Mouse (Mus musculus) midbrain, postnatal 0 days (tissue): ENCODE data around the gene Hnrnpab. TPM values are rescaled to one million over a fixed set of nuclear protein-coding genes. Genes with fewer than 3 reads are reported as not detected.

Experiments
- ATAC-seq: fragments of 200-750 bp; cut with Nextera tagmentation; 2 replicates; pipeline ENCODE4 v1.8.0; 2017; ENCODE audit warnings: moderate number of reproducible peaks, mild to moderate bottlenecking, moderate TSS enrichment, moderate library complexity; ENCODE audit not compliant: low FRiP score
- DNase-seq: peaks from one replicate; pipeline ENCODE4 v3.0.0-alpha.2; 2015; ENCODE audit warnings: low spot score
- H3K27ac ChIP-seq: fragments of 300-500 bp; sonication (generic); 2 replicates; pipeline ENCODE4 v1.5.1; 2014; ENCODE audit warnings: low read depth, mild to moderate bottlenecking, low read length, mixed read lengths
- H3K27me3 ChIP-seq: fragments of 300-500 bp; sonication (generic); 2 replicates; pipeline ENCODE4 v1.6.1; 2014; ENCODE audit warnings: low read length, control low read depth, mixed read lengths; ENCODE audit not compliant: insufficient read depth
- H3K36me3 ChIP-seq: fragments of 300-500 bp; sonication (generic); 2 replicates; pipeline ENCODE4 v1.6.1; 2014; ENCODE audit warnings: low read length, control low read depth, mixed read lengths; ENCODE audit not compliant: insufficient read depth
- H3K4me1 ChIP-seq: fragments of 300-500 bp; sonication (generic); 2 replicates; pipeline ENCODE4 v1.6.1; 2014; ENCODE audit warnings: mild to moderate bottlenecking, control low read depth, antibody characterized with exemption, low read length, mixed read lengths; ENCODE audit not compliant: insufficient read depth
- H3K4me2 ChIP-seq: fragments of 300-500 bp; sonication (generic); 2 replicates; pipeline ENCODE4 v1.6.1; 2014; ENCODE audit warnings: low read depth, mild to moderate bottlenecking, low read length, mixed read lengths; ENCODE audit not compliant: poor library complexity, severe bottlenecking
- H3K4me3 ChIP-seq: fragments of 300-500 bp; sonication (generic); 2 replicates; pipeline ENCODE4 v1.5.1; 2014; ENCODE audit warnings: low read depth, mild to moderate bottlenecking, low read length, moderate library complexity
- H3K9ac ChIP-seq: fragments of 300-500 bp; sonication (generic); replicated peaks from 2 replicates; pipeline ENCODE4 v1.6.1; 2014; ENCODE audit warnings: mild to moderate bottlenecking, low read length, moderate library complexity, mixed read lengths; ENCODE audit not compliant: poor library complexity, severe bottlenecking
- H3K9me3 ChIP-seq: fragments of 300-500 bp; sonication (generic); 2 replicates; pipeline ENCODE4 v1.6.1; 2016; ENCODE audit warnings: low read length, control low read depth
- CTCF ChIP-seq: IDR thresholded peaks from 2 replicates; pipeline ENCODE4 v1.5.1; 2016; ENCODE audit warnings: antibody characterized with exemption, mild to moderate bottlenecking
- WGBS: fragments of 180-500 bp; shearing (Covaris S2); extraction: QIAGEN DNeasy Blood & Tissue Kit; methylation state at CpG from one replicate; pipeline ENCODE4 v1.1.7; 2014; 5-methylcytosine and 5-hydroxymethylcytosine counted together
- polyA plus RNA-seq: library from polyadenylated mRNA; unstranded; fragments of >200 nt; fragmentation: Nextera tagmentation; extraction: Ambion mirVana; gene quantifications from 2 replicates; pipeline ENCODE4 v1.2.1, GENCODE M21; 2015
- total RNA-seq: library from RNA; depleted of rRNA; stranded (reverse); fragments of >200 nt; gene quantifications from 2 replicates; pipeline ENCODE4 v1.2.3, GENCODE M21; 2014

Hnrnpab gene
- total and polyA plus RNA-seq, 2 experiments from 2014 or later: 220 to 239 TPM

DNA sequence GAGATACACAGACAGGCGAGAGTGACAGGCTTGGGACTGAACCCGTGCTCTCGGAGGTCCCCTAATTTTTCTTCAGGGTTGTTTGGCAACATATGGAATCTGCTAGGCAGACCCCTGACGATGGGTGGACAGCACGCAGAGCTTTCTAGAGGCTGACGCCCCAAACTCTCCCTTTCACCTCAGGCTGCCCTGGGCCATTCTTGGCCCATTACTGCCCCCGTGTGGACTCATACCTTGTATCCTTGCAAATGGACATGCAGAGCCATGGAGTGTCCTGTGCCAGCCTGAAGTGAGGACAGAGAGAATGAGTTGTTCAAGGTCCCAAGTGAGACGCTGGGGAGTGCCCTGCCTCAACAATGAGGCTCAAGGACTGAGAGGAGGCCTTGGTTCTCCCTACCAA is 23.9 kb downstream of the Hnrnpab start:
- H3K36me3 ChIP-seq: peaks cover 5% of the 10 kb centered on the region; the same call in 1 of the 2 replicates
- H3K4me1 ChIP-seq: peaks cover 3% of the 10 kb centered on the region; the same call in 1 of the 2 replicates
- peak; percentile 57 for DNase-seq
- no peaks in the 10 kb centered on the region for H3K27me3 ChIP-seq
- H3K4me3 ChIP-seq: no peak overlapping the region
- H3K9ac ChIP-seq: no peak overlapping the region
- H3K4me2 ChIP-seq: no peak overlapping the region
- no peak for ATAC-seq
- TF ChIP-seq CTCF: peak; percentile 71
- no peak overlapping the region for H3K27ac ChIP-seq
- WGBS: 27% methylated on average over 8 of the region's 8 CpGs
- H3K9me3 ChIP-seq: no peaks in the 10 kb centered on the region

DNA sequence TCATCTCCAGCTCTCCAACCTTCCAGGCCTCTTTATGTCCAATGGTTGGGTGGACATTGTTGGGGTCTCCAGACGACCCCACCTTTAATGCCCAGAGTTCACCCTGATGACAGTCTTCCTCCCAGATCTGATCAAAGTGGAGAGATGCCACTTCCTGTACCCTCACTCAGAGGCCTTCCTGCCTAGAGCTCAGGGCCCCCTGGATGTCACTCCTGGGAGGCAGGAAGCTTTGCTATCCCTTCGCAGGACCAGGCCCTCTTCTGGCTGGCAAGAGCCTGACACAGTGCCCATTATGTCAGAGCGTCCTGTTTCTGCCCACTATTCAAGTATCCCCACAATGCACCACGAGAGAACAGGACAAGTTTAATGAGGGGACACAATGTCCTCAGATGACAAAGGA is 27.6 kb downstream of the Hnrnpab start:
- no peak for ATAC-seq
- no peaks in the 10 kb centered on the region for H3K4me1 ChIP-seq
- H3K9ac ChIP-seq: no peak overlapping the region
- no peaks in the 10 kb centered on the region for H3K27me3 ChIP-seq
- TF ChIP-seq CTCF: no peak
- no peak overlapping the region for H3K27ac ChIP-seq
- no peak overlapping the region for H3K4me3 ChIP-seq
- no peak overlapping the region for H3K4me2 ChIP-seq
- WGBS: 63% methylated on average over 4 of the region's 4 CpGs
- H3K9me3 ChIP-seq: no peaks in the 10 kb centered on the region
- no peaks in the 10 kb centered on the region for H3K36me3 ChIP-seq
- no peak for DNase-seq

DNA sequence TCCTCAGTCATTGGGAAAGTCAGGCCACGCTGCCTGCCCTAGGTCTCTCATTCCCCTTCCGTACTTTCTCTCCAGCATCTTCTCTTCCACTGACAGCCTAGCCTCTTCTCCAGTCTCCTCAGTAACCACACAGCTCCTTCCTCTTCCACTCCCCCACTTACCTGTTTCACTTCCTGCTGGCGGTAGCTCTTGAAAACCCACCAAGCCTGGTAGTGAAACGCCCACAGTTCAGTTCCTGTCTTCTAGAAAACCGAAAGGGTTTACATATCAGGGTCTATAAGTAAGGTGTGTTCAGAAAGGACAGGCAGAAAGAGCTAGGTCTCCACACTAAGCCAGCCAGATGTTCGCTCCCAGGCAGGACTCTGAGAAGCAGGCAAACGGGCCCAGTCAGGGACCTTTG is 29.1 kb downstream of the Hnrnpab start:
- H3K4me3 ChIP-seq: no peak overlapping the region
- H3K27me3 ChIP-seq: no peaks in the 10 kb centered on the region
- no peaks in the 10 kb centered on the region for H3K4me1 ChIP-seq
- TF ChIP-seq CTCF: no peak
- H3K36me3 ChIP-seq: no peaks in the 10 kb centered on the region
- 91% methylated on average over 7 of the region's 7 CpGs for WGBS
- DNase-seq: no peak
- no peak overlapping the region for H3K27ac ChIP-seq
- ATAC-seq: no peak
- no peak overlapping the region for H3K4me2 ChIP-seq
- H3K9ac ChIP-seq: no peak overlapping the region
- H3K9me3 ChIP-seq: no peaks in the 10 kb centered on the region

DNA sequence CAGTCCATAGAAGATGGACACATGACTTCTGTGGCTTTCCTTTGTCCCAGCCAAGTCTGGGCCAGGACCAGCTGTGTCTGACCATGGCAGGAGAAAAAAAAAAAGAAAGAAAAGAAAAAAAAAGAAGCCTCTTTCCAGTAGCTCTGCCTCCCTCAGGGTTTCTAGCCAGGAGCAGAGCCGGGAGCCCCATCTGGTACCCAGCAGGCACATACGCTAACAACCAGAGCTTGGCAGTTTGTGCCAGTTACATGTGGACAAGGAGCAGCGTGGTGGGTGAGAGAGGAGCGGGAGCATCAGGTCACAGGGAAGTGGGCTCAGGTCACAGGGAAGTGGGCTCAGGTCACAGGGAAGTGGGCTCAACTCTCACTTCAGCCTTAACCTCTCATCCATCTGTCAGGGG is 30.2 kb downstream of the Hnrnpab start:
- H3K9ac ChIP-seq: no peak overlapping the region
- 64% methylated on average over 4 of the region's 4 CpGs for WGBS
- no peak for TF ChIP-seq CTCF
- no peak overlapping the region for H3K27ac ChIP-seq
- no peak overlapping the region for H3K4me3 ChIP-seq
- no peaks in the 10 kb centered on the region for H3K4me1 ChIP-seq
- ATAC-seq: no peak
- H3K27me3 ChIP-seq: no peaks in the 10 kb centered on the region
- no peak overlapping the region for H3K4me2 ChIP-seq
- peak; percentile 31 for DNase-seq
- H3K9me3 ChIP-seq: no peaks in the 10 kb centered on the region
- no peaks in the 10 kb centered on the region for H3K36me3 ChIP-seq

DNA sequence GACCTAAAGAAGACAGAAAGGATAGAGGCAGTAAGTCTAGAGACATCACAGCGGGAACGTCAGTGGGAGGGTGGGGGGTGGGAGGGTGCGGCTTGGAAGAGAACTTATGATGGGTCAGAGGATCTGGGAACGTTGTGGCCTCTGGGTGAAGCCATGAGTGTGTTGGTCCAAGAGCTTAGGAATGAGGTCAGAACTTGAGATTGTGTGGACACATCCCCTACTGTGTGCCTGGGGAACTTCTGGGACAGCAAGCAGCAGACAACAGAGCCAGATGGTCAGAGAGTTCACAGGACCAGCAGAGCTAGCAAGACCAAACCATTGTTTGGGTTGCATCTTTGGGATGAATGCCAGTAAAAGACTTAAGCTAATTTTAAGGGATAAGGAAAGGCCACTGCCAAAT is 37.8 kb downstream of the Hnrnpab start:
- no peak overlapping the region for H3K27ac ChIP-seq
- H3K9me3 ChIP-seq: no peaks in the 10 kb centered on the region
- no peak for TF ChIP-seq CTCF
- ATAC-seq (no peak), DNase-seq (no peak)
- H3K4me3 ChIP-seq: no peak overlapping the region
- no peaks in the 10 kb centered on the region for H3K27me3 ChIP-seq
- no peak overlapping the region for H3K9ac ChIP-seq
- H3K4me2 ChIP-seq: no peak overlapping the region
- 88% methylated on average over 4 of the region's 4 CpGs for WGBS
- H3K36me3 ChIP-seq: no peaks in the 10 kb centered on the region
- H3K4me1 ChIP-seq: no peaks in the 10 kb centered on the region

DNA sequence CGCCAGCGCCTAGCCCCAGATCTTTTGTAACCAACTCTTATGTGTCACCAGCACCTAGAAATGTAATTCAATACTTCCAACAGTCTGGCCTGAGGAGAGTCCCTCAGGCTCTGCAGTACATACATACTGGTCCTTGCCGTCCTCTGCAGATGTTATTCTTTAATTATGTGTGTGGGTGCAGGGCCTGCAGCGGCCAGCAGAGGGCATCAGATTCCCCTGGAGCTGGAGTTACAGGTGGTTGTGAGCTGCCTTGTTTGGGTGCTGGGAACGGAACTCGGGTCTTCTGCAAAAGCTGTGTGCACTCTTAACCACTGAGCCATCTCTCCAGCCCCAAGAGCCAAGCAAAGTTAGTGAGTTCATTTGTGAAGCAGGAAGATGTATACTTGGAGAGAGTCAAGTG is 40.7 kb downstream of the Hnrnpab start:
- WGBS: 93% methylated on average over 6 of the region's 6 CpGs
- ATAC-seq (no peak), DNase-seq (no peak)
- no peak overlapping the region for H3K27ac ChIP-seq
- peak; percentile 44; the same call in 1 of the 2 replicates for TF ChIP-seq CTCF
- H3K36me3 ChIP-seq: no peaks in the 10 kb centered on the region
- no peak overlapping the region for H3K4me3 ChIP-seq
- no peaks in the 10 kb centered on the region for H3K4me1 ChIP-seq
- H3K4me2 ChIP-seq: no peak overlapping the region
- H3K9me3 ChIP-seq: no peaks in the 10 kb centered on the region
- H3K27me3 ChIP-seq: no peaks in the 10 kb centered on the region
- H3K9ac ChIP-seq: no peak overlapping the region
